Mouse (Mus musculus) thymus, postnatal 14 days (tissue): Measurements from ENCODE around the gene Mfsd6.

Experiments
- DNase-seq: peaks from one replicate; pipeline ENCODE4 v3.0.0; 2021

Gene Mfsd6

GRCm38 (mm10) chr1:52727056-52727900, at the start of gene Mfsd6:
TSS of gene Mfsd6 (minus strand) at chr1:52727462.
- DNase-seq, result peak; percentile 79

- DNase-seq, result no peak
These were observed 38.2 kb upstream of the Mfsd6 start for GRCm38 (mm10) chr1:52765176-52766111.

- peak; percentile 37 for DNase-seq
These were observed 36.9 kb upstream of the Mfsd6 start for GRCm38 (mm10) chr1:52763894-52764809.

GRCm38 (mm10) chr1:52758174-52758573, 30.9 kb upstream of the Mfsd6 start:
- no peak for DNase-seq

- DNase-seq, result no peak
These were observed 27.1 kb upstream of the Mfsd6 start for GRCm38 (mm10) chr1:52754331-52754730.

- no peak for DNase-seq
These were observed 26.6 kb upstream of the Mfsd6 start for GRCm38 (mm10) chr1:52753828-52754227.

- no peak for DNase-seq
These were observed 25.4 kb upstream of the Mfsd6 start for GRCm38 (mm10) chr1:52752706-52753105.

- DNase-seq, result peak; percentile 29
These were observed 24.4 kb upstream of the Mfsd6 start for GRCm38 (mm10) chr1:52751634-52752033.

GRCm38 (mm10) chr1:52749978-52750377, 22.7 kb upstream of the Mfsd6 start:
- DNase-seq, result no peak

- peak; percentile 78 for DNase-seq
These were observed 21.0 kb upstream of the Mfsd6 start for GRCm38 (mm10) chr1:52748260-52748659.

GRCm38 (mm10) chr1:52742567-52742966, 15.3 kb upstream of the Mfsd6 start:
- DNase-seq, result no peak

GRCm38 (mm10) chr1:52734208-52734607, 6.9 kb upstream of the Mfsd6 start:
- no peak for DNase-seq

GRCm38 (mm10) chr1:52730258-52730657, 3.0 kb upstream of the Mfsd6 start:
- no peak for DNase-seq

- no peak for DNase-seq
These were observed 1.7 kb upstream of the Mfsd6 start for GRCm38 (mm10) chr1:52728857-52729489.

- peak; percentile 81 for DNase-seq
These were observed 749 bp downstream of the Mfsd6 start for GRCm38 (mm10) chr1:52726371-52727055.

- DNase-seq, result no peak
These were observed 4.7 kb downstream of the Mfsd6 start for GRCm38 (mm10) chr1:52722586-52722985.

- peak; percentile 24 for DNase-seq
These were observed 8.2 kb downstream of the Mfsd6 start for GRCm38 (mm10) chr1:52719096-52719495.

GRCm38 (mm10) chr1:52718068-52718748, 9.1 kb downstream of the Mfsd6 start:
- DNase-seq, result no peak

- no peak for DNase-seq
These were observed 12.8 kb downstream of the Mfsd6 start for GRCm38 (mm10) chr1:52714451-52714850.

GRCm38 (mm10) chr1:52714021-52714420, 13.2 kb downstream of the Mfsd6 start:
- no peak for DNase-seq

- no peak for DNase-seq
These were observed 18.5 kb downstream of the Mfsd6 start for GRCm38 (mm10) chr1:52708745-52709144.
